Mouse (Mus musculus): ENCODE measurements around the gene Gstm4.
A peak's percentile ranks its signal among the peaks of the same experiment; 100 is the strongest.
"Not testable (repeated sequence)": the region's sequence is repeated elsewhere in the genome, so short reads cannot be mapped to it uniquely, and the experiment has no call there.

Gene Gstm4

DNA sequence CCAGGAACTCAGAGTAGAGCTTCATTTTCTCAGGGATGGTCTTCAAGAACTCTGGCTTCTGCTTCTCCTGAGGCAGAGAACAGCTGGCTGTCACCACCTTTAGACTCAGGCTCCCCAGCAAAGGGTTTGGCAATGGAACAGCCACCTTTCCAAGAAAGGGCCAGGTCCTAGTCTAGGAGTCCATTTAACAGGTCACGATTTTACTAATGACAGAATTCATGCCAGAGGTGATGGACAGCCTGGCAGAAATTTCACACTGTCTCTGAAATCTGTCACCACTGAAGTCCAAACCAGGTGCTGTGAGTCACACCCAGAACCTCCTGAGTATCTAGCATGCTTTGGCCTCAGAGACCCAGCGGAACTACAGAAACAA lies 29.7 kb downstream of the Gstm4 start:
- no peak for DNase-seq

GRCm38 (mm10) chr3:108014098-108014973 lies 30.4 kb downstream of the Gstm4 start:
- DNase-seq = no peak

DNA sequence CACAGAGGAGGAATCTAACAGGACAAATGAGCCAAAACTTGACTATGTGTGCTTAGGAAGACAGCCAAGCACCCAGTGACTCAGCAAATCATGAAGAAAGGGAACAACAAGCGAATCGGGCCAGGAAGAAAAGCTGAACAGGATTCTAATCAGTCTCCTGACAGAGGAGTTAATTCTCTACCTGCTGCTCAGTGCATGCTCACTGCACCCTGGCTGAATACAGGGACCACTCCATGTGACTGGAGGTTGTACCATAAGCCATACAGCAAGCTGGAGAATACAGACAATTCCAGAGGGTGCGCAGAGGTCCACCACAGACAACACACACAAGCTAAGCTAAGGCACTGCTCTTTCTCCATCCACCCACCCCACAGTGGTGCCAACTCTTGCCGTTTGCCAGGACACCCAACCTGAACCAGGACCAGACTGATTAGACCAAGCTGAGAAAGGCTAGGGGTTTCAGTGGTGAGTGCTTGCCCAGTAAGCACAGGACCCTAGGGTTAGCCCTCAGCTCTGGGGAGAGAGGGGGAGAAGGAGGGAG lies 31.3 kb downstream of the Gstm4 start:
- peak in 1 of 2 experiments; percentile 10 for DNase-seq

DNA sequence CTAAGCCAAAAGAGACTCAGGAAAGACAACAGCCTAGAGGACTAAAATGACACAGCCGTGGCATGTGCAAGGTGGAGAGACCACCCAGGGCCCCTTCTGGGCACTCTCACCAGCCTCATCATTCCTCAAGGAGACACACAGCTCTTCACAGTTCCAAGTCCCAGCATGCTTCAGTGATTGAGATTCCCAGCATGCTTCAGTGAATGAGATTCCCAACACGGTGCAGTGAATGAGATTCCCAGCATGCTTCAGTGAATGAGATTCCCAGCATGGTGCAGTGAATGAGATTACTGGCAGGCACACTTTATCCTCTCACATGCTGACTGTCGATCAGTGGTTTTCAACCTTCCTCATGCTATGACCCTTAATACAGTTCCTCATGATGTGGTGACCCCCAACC lies 33.1 kb downstream of the Gstm4 start:
- DNase-seq = no peak

DNA sequence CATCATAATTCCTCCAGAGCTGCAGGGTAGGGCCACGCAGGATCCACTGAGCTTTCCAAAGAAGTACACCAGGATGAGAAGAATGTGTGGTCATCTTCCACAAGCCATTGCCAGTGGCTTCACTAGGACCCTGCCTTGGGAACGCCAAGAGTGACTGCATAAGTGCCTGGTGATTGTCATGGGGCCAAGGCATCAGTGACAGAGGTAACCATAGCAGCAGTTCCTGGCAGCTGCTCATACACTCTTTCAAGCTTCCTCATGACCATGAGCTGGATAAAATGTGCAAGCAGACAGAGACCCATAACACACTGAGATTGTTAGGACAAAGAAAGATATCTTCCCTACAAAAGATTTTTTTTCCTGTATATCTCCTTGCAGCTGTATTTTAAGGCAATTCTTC lies 34.4 kb downstream of the Gstm4 start:
- DNase-seq = no peak

DNA sequence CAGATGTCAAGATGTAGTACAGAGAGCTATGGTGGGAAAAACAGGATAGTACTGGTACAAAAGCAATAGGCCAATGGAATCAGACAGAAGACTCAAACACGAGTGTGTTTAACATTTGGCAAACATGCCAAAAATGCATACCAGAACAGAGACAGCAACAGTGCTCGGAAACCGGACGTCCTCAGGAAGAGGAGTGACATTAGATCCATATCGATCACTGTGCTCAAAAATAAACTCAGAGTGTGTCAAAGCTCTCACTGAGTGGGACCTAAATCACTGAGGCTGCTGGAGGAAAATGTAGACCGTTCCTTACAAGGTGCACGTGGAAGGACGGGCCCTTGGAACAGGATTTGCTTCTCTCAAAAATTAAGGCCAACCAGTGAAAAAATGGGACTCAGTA lies 42.7 kb downstream of the Gstm4 start:
- no peak for DNase-seq

- no peak for DNase-seq
Observed at GRCm38 (mm10) chr3:107999491-107999890, 45.2 kb downstream of the Gstm4 start.

- no peak for DNase-seq
Observed at GRCm38 (mm10) chr3:107998591-107998990, 46.1 kb downstream of the Gstm4 start.

DNA sequence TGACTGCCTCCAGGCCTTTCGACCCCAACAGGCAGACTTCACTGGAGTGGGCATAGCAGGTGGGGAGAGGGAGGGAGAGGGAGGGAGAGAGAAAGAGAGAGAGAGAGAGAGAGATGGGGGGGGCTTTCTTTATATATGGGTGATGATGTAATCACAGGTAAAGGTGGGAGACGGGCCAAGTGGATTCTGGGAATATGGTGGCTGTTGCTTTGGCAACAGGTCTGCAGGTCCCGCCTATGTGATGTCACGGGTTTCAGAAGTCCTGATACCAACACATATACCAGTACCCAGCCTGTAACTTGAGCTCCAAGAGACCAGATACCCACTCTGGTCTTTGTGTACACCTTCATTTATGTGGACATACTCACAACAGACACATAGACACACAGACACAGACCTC lies 48.1 kb downstream of the Gstm4 start:
- no peak for DNase-seq

- DNase-seq = not testable (repeated sequence)
Observed at GRCm38 (mm10) chr3:107995974-107996373, 48.7 kb downstream of the Gstm4 start.
